Mouse (Mus musculus): Measurements from ENCODE around the gene Ces3a.

- no peak for TF ChIP-seq GATA1 (IDR thresholded peaks at IDR 0.05; ENCODE audit: low read length)
- no peak for TF ChIP-seq TAL1 (IDR thresholded peaks at IDR 0.05; ENCODE audit: low read length)
Measured at GRCm38 (mm10) chr8:105014391-105014790, 34.0 kb upstream of the Ces3a start.
